In the genomic region with DNA sequence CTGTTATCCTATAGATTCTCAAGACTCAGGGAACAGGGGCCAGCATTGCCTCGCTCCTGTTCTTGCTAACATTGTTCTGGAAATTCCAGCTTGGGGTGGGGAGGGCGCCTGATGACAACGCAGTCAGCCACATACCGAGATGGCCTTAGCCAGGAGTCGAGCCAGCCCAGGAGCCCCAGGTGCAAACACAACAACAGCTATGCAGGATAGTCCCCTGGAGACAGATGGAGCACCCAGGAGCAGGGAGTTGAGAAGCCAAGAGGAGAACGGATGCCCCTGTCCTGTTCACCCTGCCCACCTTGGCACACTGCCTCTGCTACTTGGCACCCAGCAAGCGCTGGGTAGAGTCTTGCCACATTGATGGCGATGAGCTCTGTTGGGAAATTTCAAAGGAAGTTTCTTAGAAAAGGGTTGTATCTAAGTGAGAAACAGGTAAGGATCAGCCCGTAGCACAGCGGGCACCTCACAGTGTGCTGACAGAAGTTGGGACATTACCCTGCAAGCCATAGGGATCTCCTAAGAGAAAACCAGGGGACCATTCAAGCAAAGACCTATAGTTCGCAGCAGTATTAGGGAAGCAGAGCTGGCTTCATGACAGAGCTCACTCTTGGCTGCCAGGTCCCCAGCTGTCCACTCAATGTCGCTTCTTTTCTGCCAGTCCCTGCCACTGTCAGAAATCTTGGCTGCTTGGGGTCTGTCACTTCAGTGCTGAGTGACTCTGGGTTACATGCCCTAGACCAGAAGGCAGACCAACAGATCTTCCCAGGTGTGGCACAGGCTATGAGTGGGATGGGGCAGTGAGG, we compare ENCODE assay signal across 9 mouse cellular contexts. TPM values are rescaled to one million over a fixed set of nuclear protein-coding genes. Genes with fewer than 3 reads are reported as not detected.
DNase-seq lines count a peak whose midpoint lies in the region; ATAC-seq and TF ChIP-seq lines count a peak whose summit lies in the region.
"Had no signal": no experiment of that assay in that cellular context is flagged by ENCODE, and none has a peak within 500 bp of the region (broad histone marks: within the 10 kb centered on the region; RNA-seq: fewer than 3 reads in every experiment).

No protein-coding gene starts in this region.

- 58% methylated on average over 12 of the region's 12 CpGs for WGBS in kidney, adult 2 months
- WGBS in cerebellum, adult 2 months, result 15% methylated on average over 12 of the region's 12 CpGs
- 41% methylated on average over 12 of the region's 12 CpGs for WGBS in heart, embryonic 14.5 days
- 42% methylated on average over 12 of the region's 12 CpGs for WGBS in limb, embryonic 14.5 days
- 47% methylated on average over 12 of the region's 12 CpGs for WGBS in neural tube, embryonic 15.5 days

- 0 out of 2 replicates have a peak, but pooled peaks have one; percentile 22 for ATAC-seq in heart, embryonic 14.5 days (ENCODE audit: insufficient number of reproducible peaks, insufficient read depth, low FRiP score, low read depth)
- peak; percentile 36 for ATAC-seq in limb, embryonic 14.5 days (ENCODE audit: low FRiP score, low read depth)
- peak; percentile 50; the same call in 1 of the 2 replicates for ATAC-seq in neural tube, embryonic 15.5 days (ENCODE audit: low FRiP score)
- ATAC-seq in inflammation-experienced regulatory T-cells, adult 6 months, result no peak

- no peak overlapping the region; the same call in 1 of the 2 replicates for H3K27ac ChIP-seq in kidney, adult 2 months (ENCODE audit: insufficient read depth, low read depth, low read length)
- H3K27ac ChIP-seq in cerebellum, adult 2 months (ENCODE audit: insufficient read depth, low read length), result no peak overlapping the region
- peak overlapping the region; percentile 65 to 77 for H3K27ac ChIP-seq in heart, embryonic 14.5 days (replicated peaks in 1 of 2; ENCODE audit: control insufficient read depth in 1 of 2, insufficient read depth in 1 of 2, low read depth in 2 of 2, low read length in 2 of 2)
- peak overlapping the region; percentile 86 for H3K27ac ChIP-seq in limb, embryonic 14.5 days (replicated peaks; ENCODE audit: low read depth, low read length)
- H3K27ac ChIP-seq in neural tube, embryonic 15.5 days (replicated peaks), result peak overlapping the region; percentile 58

- peak overlapping the region; percentile 56; the same call in 1 of the 2 replicates for H3K9ac ChIP-seq in heart, embryonic 14.5 days (ENCODE audit: low read length)
- peak overlapping the region; percentile 29; the same call in 1 of the 2 replicates for H3K9ac ChIP-seq in limb, embryonic 14.5 days (ENCODE audit: low read depth, low read length, severe bottlenecking)
- H3K9ac ChIP-seq in neural tube, embryonic 15.5 days (replicated peaks), result no peak overlapping the region

- no peak overlapping the region for H3K4me3 ChIP-seq in kidney, adult 2 months (ENCODE audit: insufficient read depth, low read depth, low read length)
- no peak overlapping the region for H3K4me3 ChIP-seq in cerebellum, adult 2 months (replicated peaks; ENCODE audit: insufficient read depth, low read depth, low read length)
- H3K4me3 ChIP-seq in heart, embryonic 14.5 days (ENCODE audit: control insufficient read depth in 1 of 2, insufficient read depth in 1 of 2, low read depth in 1 of 2, low read length in 2 of 2), result no peak overlapping the region
- peak overlapping the region; percentile 9 for H3K4me3 ChIP-seq in limb, embryonic 14.5 days (replicated peaks; ENCODE audit: low read length)
- H3K4me3 ChIP-seq in neural tube, embryonic 15.5 days (replicated peaks), result no peak overlapping the region

- H3K36me3 ChIP-seq in kidney, adult 2 months (ENCODE audit: control insufficient read depth, insufficient read depth, low read length), result no peaks in the 10 kb centered on the region
- no peaks in the 10 kb centered on the region for H3K36me3 ChIP-seq in heart, embryonic 14.5 days (ENCODE audit: control insufficient read depth, insufficient read depth, low read length)
- H3K36me3 ChIP-seq in limb, embryonic 14.5 days (ENCODE audit: control insufficient read depth, insufficient read depth, low read length), result no peaks in the 10 kb centered on the region
- no peaks in the 10 kb centered on the region for H3K36me3 ChIP-seq in neural tube, embryonic 15.5 days

- TF ChIP-seq CTCF in kidney, adult 2 months (conservative IDR thresholded peaks at IDR 0.05; ENCODE audit: insufficient read depth, insufficient read length, low read depth, low read length), result no peak
- TF ChIP-seq CTCF in cerebellum, adult 2 months (IDR thresholded peaks at IDR 0.05; ENCODE audit: borderline replicate concordance, insufficient read depth, low read depth, low read length), result no peak

- peaks cover 3% of the 10 kb centered on the region for H3K4me1 ChIP-seq in kidney, adult 2 months (ENCODE audit: control insufficient read depth, insufficient read depth, low read length)
- H3K4me1 ChIP-seq in cerebellum, adult 2 months (ENCODE audit: control insufficient read depth, insufficient read depth, low read length), result peaks cover 9% of the 10 kb centered on the region
- peaks cover 14 to 20% of the 10 kb centered on the region in 2 experiments for H3K4me1 ChIP-seq in heart, embryonic 14.5 days (ENCODE audit: control insufficient read depth in 2 of 2, insufficient read depth in 2 of 2, low read length in 2 of 2)
- peaks cover 31% of the 10 kb centered on the region for H3K4me1 ChIP-seq in limb, embryonic 14.5 days (ENCODE audit: control insufficient read depth, insufficient read depth, low read length)
- peaks cover 20% of the 10 kb centered on the region for H3K4me1 ChIP-seq in neural tube, embryonic 15.5 days

- H3K4me2 ChIP-seq in heart, embryonic 14.5 days (ENCODE audit: low read length), result peak overlapping the region; percentile 55
- H3K4me2 ChIP-seq in limb, embryonic 14.5 days (replicated peaks; ENCODE audit: low read depth, low read length, severe bottlenecking), result peak overlapping the region; percentile 34
- H3K4me2 ChIP-seq in neural tube, embryonic 15.5 days, result no peak overlapping the region; the same call in 1 of the 2 replicates

- no peaks in the 10 kb centered on the region for H3K9me3 ChIP-seq in heart, embryonic 14.5 days (ENCODE audit: control insufficient read depth, low read length)
- H3K9me3 ChIP-seq in limb, embryonic 14.5 days (ENCODE audit: control insufficient read depth, low read length), result no peaks in the 10 kb centered on the region
- H3K9me3 ChIP-seq in neural tube, embryonic 15.5 days (replicated peaks), result no peaks in the 10 kb centered on the region

- no peak for TF ChIP-seq POLR2A in kidney, adult 2 months (IDR thresholded peaks at IDR 0.05; ENCODE audit: low read depth, low read length)
- TF ChIP-seq POLR2A in cerebellum, adult 2 months (IDR thresholded peaks at IDR 0.05; ENCODE audit: borderline replicate concordance, insufficient read depth, low read length), result no peak
- no peak for TF ChIP-seq POLR2A in limb, embryonic 14.5 days (IDR thresholded peaks at IDR 0.05; ENCODE audit: borderline replicate concordance, extremely low read depth, insufficient read depth, insufficient read length)

- H3K27me3 ChIP-seq in kidney, adult 2 months (replicated peaks; ENCODE audit: control insufficient read depth, insufficient read depth, low read length), result no peaks in the 10 kb centered on the region
- H3K27me3 ChIP-seq in cerebellum, adult 2 months (ENCODE audit: control insufficient read depth, insufficient read depth, low read length), result no peaks in the 10 kb centered on the region
- no peaks in the 10 kb centered on the region for H3K27me3 ChIP-seq in heart, embryonic 14.5 days (ENCODE audit: control insufficient read depth, insufficient read depth, low read length)
- no peaks in the 10 kb centered on the region for H3K27me3 ChIP-seq in limb, embryonic 14.5 days (ENCODE audit: control insufficient read depth, insufficient read depth, low read length)
- no peaks in the 10 kb centered on the region for H3K27me3 ChIP-seq in neural tube, embryonic 15.5 days (replicated peaks)
- H3K27me3 ChIP-seq: Patski had no signal

- peak; percentile 23 for DNase-seq in kidney, adult 2 months
- no peak for DNase-seq in kidney, adult 8-10 months
- DNase-seq in cerebellum, adult 2 months, result peak; percentile 55 to 60
- no peak for DNase-seq in limb, embryonic 14.5 days (ENCODE audit: low spot score)
- DNase-seq in left cerebral cortex, adult 9 months (ENCODE audit: low spot score in 2 of 2), result no peak

RNA-seq across cellular contexts. Expression of gene Acot11, which starts 43.7 kb away (rescaled TPM):
- 18.2 and 20.2 TPM in 2 replicates for polyA plus RNA-seq in kidney, adult 2 months (2012; rRNA removed)
- 32.5 and 32.7 TPM in 2 replicates for polyA plus RNA-seq in cerebellum, adult 2 months (2012; rRNA removed)
- polyA plus RNA-seq in heart, embryonic 14.5 days (2014; fragmentation: Nextera tagmentation; extraction: Ambion mirVana), result 5.0 and 6.0 TPM in 2 replicates
- polyA plus RNA-seq in limb, embryonic 14.5 days (2012; rRNA removed), result 6.1 and 6.7 TPM in 2 replicates
- polyA plus RNA-seq in limb, embryonic 14.5 days (2014; fragmentation: Nextera tagmentation; extraction: Ambion mirVana), result 3.7 and 4.3 TPM in 2 replicates
- 2.4 and 3.1 TPM in 2 replicates for polyA plus RNA-seq in neural tube, embryonic 15.5 days (2015; fragmentation: Nextera tagmentation; extraction: Ambion mirVana)
- polyA plus RNA-seq in inflammation-experienced regulatory T-cells, adult 6 months (2017; shearing (Covaris generic)), result 1 to 10 TPM; 3.5 to 9.2 (median 5.8) TPM

Comparison
In these comparisons a context has a peak if more than half of its experiments do, and no peak if none do; other contexts are left out.
1. DNase-seq: peak in kidney, adult 2 months (single experiment) and cerebellum, adult 2 months (2 of 2); none in kidney, adult 8-10 months (0 of 2), limb, embryonic 14.5 days (single experiment) and left cerebral cortex, adult 9 months (0 of 2).
2. H3K27ac ChIP-seq: peak in heart, embryonic 14.5 days (2 of 2), limb, embryonic 14.5 days (single experiment) and neural tube, embryonic 15.5 days (single experiment); none in kidney, adult 2 months (single experiment) and cerebellum, adult 2 months (single experiment).